Mouse (Mus musculus): Measurements from ENCODE around the gene Dph7.

The Dph7 gene

DNA sequence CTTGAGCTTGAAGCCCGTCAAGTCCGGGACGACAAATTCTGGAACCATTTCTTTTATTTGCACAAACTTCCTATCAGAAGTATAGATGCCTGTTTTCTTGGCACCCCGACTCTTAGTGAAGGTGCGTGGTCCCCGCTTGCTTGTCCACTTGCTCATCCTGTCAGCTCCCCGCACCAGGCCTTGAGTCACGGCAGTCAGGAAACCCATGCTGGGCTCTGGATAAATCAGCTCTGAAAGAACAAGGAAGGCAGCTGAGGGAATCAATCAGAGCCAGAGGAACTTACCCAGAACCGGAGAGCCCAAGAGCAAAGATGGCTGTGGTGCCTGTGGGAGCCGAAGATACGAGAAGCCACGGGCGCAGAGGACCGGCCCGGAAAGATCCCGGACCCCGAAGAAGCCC, 12.3 kb downstream of the Dph7 start:
- DNase-seq, result peak; percentile 9

DNA sequence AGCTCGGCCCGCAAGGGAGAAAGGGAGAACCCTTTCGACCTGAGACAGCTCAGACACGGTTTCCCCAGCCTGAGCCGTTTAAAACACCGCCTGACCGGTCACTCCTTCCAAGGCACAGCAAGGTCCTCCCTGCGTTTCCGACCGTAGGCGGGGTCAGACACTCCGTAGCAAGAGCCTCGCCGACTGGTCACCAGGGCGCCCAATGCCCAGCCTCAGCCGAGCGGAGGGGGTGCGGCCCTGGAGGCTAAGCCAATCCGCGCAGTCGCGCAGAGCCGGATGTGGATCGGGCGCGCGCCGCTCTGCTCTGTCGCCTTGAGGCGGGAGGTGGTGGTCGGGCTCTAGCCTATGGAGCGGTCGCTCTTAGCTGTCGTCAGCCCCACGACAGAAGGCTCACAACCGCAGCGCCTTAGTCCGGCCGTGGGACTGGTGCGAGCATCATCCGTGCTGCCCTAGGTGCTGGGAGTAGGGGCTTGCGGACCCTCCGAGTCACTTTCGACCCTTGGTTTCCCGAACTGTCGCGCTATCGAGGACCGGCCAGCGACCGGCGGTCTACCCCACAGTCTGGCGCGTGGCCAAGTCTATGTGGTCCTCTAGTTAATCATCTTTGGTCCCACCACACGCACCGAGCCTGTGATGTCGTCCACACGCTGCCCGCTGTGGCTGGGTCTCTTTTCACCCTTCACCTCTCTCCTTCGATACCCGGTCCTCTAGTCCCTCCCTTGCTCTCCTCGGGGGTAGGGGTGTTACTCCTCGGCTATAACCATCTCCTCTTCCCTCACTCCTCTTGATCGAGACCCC, 12.9 kb downstream of the Dph7 start, which contains the start of gene Mrpl41:
Gene Mrpl41 (minus strand): TSS at position 193 of the 798 bp plus-strand sequence.
- DNase-seq, result peak; percentile 95

DNA sequence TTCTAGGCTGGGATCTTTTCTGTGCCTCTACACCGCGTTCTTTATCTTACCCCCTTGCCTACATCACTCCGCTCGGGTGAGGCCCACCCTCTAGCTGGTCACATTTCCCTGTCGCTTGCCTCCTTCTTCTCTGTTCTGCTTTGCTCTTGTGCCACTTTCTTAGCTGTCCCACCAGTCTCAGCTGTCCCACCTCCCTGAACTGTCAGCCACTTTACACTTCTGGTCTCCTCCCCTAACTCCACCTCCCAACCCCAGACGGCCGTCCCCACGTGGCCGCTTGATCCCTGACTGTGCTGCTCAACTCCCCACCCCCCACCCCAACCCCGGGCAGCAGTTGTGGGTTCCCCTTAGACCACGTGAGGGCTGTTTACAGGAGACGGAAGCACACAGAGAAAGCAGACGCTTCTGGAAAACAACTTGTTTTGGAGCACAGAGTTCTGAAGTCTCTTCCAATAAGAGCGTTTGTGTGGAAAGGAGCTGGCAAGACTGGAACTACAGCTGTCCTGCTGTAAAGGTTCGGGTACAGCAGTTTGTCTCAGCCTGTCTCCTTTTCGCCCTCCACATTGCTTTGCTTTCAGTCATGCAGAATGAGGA, 13.6 kb downstream of the Dph7 start, which contains the start of gene Pnpla7:
Gene Pnpla7 (plus strand): TSS at position 330 of the 594 bp plus-strand sequence.
- DNase-seq, result peak; percentile 81

DNA sequence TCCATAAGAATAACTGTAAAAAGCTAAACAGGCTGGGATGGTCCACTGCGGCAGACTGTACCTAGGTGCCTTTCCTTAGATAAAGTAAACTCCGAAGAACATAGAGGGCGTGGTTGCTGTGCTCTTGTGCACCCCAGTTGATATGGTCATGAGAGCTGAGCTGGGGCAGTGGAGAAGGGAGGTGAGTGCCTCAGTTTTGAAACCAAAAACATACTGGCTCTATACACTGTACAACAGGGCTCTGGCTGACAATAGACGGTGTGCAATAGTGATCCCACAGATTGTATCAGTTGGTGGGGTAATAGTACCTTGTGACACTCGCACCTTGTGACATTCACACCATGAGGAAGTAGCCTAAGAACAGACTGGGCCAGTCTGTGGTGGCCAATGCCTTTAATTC, 14.8 kb downstream of the Dph7 start:
- DNase-seq, result peak; percentile 11

DNA sequence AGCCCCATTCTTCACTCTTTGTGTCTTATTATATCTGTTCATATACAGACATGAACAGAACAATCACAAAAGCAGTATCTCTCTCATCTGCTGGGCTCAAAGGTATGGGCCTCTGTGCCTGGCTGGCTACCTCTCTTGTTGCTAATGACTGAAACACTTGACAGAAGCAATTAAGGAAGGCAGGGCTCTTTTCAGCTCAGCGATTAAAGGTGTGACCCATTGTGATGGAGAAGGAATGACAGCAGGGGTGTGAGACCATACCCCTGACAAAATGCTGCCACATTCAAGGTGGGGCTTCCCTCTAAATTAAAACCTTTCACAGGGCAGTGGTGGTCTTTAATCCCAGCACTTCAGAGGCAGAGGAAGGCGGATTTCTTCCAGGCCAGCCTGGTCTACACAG, 25.6 kb downstream of the Dph7 start:
- no peak for DNase-seq

DNA sequence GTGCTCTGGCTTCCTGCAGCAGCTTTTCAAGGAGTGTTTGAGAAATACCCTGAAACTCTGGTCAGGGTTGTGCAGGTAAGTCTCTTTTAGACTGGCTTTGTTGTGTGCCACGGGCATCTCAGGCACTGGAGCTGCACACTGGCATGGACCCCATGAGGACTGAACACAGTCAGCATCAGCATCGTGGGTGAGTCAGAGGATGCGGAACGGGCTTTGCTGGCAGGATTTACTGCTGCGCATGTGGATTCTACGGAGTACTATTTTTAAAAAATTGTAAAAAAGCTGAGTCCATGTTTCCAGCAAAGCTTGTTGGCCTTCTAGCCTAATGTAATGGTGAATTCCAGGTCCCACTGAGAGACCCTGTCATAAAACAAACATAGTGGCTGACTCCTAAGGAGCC, 33.1 kb downstream of the Dph7 start:
- DNase-seq, result no peak

DNA sequence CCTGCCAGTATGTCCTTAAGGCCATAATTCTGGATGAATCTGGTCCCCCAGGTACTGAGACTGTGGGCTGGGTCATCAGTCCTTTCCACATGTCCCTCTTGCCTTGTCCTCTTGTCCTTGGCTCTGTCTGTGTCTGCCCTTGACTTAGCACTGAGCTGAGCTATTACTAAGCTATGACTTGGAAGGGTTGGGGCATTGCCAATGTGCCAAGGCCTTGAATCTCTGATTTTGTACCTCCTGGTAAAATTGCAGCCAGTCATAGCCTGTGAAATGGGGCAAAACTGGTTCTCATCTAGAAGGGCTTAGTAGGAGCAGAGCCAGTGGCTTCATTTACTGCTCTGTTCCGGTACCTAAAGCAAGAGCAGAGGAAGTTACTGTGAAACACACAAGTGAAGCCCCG, 34.3 kb downstream of the Dph7 start:
- no peak for DNase-seq

DNA sequence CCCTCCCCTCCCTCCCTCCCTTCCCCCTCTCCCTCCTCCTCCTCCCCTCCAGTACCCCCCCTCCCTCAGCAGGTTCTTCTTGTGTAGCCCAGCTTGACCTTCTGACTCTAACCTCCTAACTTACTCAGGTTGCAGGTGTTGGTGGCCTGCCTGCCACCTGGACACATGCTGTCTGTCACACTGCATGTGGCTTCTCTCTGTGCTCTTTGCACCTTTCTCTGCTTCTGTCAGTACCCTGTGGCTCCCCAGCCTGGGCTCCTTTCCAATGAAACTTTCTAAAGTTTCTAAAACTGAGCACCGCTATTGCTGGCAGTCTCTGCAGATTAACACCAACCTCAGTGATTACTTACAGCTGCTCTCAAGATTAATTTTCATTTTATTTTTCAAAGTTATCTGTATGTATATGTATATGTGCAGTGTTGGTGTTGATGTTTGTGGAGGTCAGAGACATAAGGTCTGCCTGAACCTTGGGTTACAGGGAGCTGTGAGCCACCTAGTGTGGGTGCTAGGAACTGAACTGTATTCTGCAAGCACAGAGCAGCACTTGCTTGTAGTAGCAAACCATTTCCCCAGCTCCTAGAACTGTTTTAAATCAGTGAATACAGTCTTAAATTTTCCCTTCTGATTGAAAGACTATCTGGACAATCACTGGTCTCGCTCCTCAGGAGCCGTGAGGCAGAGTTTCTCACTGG, 38.5 kb downstream of the Dph7 start:
- peak; percentile 56 for DNase-seq

DNA sequence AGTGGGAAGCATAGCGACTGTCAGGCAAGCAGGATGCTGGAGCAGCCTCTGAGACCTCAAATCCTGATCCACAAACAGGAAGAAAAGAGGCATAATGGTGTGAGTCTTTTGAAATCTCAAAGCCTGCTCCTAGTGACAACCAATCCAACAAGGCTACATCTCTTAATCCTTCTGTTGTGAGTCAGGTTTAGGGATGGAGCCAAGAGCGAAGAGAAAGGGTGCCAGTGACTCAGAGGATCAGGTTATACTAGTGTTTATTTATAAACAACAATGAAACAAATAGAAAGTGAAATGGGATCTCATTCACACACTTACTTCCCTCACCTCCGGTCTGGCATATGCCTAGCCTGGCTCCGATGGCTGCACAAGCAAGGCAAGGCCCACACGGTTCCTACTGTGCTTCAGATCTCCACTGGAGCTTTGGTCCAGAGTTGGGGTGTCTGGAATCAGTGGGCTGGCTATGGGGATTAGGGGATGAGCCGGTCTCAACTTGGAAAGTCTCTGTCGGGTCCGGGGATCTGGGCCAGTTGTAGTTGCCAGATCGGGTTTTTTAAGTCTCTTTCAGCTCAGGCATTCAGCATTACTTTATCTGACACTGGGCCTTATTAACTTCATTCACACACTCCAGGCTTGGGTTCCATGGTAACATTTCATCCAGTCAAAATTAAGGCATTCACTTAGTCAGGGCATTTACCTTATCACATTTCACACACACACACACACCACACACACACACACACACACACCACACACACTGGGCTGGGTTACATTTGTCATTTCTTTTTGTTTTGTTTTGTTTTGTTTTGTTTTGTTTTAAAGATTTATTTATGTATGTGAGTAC, 42.0 kb downstream of the Dph7 start:
- no peak for DNase-seq

DNA sequence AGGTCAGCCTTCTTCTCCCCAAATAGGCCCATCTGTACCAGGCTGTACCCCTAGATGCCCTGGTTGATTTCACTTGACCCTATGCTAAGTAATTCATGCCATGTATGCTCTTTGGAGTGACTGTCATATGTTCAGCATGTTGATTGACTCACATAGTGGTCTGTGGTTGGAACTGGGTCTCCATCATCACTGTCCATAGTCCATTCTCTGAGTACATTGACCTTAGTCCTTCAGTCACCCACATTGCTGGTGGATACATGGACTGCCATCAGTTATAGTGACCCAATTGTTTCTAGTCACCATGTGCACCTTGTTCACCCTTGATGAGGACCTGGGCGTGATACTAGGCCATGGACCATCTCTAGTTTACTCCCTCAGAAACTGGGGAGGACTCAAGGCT, 44.6 kb downstream of the Dph7 start:
- no peak for DNase-seq

DNA sequence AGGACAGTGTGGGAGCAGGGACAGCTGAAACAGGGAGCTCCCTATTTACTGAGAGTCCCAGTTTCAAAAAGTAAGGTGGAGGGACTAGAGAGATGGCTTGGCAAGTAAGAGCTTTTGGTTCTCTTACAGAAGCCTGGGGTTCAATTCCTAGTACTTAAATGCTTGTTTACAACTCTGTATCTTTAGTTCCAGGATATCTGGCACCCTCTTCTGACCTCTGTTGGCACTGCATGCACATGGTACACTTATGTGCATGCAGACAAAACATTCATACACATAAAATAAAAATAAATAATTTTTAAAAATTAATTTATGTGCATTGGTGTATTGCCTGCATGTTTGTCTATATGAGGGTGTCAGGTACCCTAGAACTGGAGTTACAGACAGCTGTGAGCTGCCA, 46.0 kb downstream of the Dph7 start:
- DNase-seq, result no peak
